Mouse (Mus musculus) monocyte, adult 5-6 weeks (primary cell): ENCODE measurements at regions not wholly inside any gene's neighbourhood (a gene's known extent, or its start where the extent isn't known, plus 50 kb on each side); places are given as distances from the start of the nearest gene placed in this dataset.
"Not testable (repeated sequence)": the region's sequence is repeated elsewhere in the genome, so short reads cannot be mapped to it uniquely, and the experiment has no call there.

Experiments used
- ATAC-seq: fragments of 153-309, 156-312 bp; replicated peaks from 2 replicates; pipeline ENCODE4 v1.8.0; 2017; ENCODE audit warnings: mild to moderate bottlenecking; ENCODE audit not compliant: low TSS enrichment, insufficient number of reproducible peaks, severe bottlenecking, poor library complexity, low FRiP score

- no peak for ATAC-seq
Measured at GRCm38 (mm10) chr13:7007091-7007490, 358.5 kb upstream of the Pfkp start.

DNA sequence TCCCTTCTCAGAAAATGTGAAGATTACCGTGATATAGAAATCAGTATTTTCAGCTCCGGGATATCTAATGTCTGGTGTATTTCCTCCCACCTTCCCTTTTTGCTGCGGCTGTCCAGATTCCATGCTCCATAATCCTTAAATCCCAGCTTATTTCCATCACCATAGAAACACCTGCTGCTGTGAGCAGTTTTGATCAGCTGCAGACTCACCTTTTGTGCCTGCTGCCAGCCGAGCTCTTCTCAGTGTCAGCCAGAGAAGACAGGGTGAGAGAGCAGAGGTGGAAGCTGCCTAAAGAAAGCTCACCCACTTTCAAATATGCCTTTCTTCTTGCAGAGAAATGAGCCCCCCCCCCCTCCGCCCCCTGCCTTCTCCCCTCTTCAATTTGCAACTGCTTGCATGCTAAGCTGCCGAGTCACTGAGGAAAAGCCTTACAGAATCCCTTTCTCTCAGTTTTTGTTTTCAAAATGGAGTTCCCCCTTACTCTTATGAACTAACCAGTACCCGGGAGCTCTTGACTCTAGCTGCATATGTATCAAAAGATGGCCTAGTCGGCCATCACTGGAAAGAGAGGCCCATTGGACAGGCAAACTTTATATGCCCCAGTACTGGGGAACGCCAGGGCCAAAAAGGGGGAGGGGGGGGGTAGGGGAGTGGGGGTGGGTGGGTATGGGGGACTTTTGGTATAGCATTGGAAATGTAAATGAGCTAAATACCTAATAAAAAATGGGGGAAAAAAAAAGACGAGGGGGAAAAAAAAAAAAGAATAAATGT is 350.1 kb upstream of the Pfkp start:
- not testable (repeated sequence) for ATAC-seq

GRCm38 (mm10) chr13:6998094-6998493 is 349.5 kb upstream of the Pfkp start:
- ATAC-seq: no peak

DNA sequence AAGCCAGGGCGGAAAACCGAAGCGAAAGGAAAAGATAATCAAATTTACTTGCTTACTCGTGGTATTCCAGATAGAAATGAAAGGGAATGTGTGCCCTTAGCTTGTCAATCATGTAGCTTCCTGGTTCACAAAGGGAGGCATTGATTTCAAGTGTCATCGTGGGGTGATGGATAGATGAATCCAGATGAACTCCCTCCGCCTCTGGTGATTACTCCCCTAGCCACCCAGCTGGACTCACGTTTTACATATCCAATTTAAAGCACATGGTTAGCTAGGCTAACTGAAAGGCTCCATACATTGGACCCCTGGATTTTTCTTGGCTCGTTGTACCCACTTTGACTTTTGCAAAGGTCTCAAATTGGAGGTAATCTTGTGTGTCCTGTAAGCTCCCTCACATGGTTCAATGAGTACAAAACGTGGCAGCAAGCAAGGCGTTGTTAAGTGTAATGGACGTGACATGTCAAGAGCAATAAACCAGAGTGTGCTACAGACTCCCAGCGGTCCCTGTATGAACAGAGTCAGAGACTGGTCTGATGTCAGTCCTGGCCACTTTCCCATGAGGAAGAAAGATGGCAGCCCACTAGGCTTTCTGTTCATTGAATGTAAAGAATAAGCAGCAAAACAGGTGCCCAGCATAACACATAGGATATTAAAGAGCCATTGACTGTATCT is 343.9 kb upstream of the Pfkp start:
- ATAC-seq: no peak

GRCm38 (mm10) chr13:6991714-6992113 is 343.1 kb upstream of the Pfkp start:
- ATAC-seq: no peak

- no peak for ATAC-seq
Measured at GRCm38 (mm10) chr13:6985012-6985996, 336.7 kb upstream of the Pfkp start.

- ATAC-seq: no peak
Measured at GRCm38 (mm10) chr13:6955713-6956112, 307.1 kb upstream of the Pfkp start.

DNA sequence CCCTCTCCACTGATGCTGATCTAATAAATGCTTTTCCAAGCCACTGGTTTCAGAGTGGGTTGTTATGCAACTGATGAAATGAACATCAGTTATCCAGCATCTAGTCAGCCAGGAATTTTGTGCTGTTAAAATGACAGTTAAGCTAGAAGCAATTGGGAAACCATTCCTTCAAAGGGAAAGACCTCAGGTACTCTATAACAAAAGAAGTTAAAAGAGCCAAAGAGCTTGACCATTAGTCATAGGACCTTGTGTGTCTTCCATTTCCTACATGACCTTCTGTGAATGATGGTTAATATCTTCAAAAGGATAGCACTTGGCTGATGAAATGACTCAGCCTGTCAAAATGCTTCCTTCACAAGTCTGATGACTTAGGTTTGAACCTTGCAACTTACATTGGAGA is 275.6 kb upstream of the Pfkp start:
- no peak for ATAC-seq

DNA sequence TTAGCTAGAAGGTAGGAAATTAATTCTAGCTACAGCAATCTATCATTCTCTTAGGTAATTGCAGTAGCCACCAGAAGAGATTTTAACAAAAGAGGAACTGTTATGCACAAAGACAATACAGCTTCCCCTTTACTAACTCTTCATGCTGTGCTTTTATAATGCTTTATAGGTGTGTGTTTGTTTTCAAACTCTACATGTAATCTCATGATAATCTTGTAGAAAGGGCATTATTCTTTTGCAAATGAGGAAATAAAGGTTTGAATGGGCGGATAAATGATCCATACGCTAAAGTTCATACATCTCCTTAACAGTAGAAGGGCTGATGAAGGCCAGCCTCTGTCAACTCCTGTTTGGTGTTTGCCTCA is 273.8 kb upstream of the Pfkp start:
- no peak for ATAC-seq

DNA sequence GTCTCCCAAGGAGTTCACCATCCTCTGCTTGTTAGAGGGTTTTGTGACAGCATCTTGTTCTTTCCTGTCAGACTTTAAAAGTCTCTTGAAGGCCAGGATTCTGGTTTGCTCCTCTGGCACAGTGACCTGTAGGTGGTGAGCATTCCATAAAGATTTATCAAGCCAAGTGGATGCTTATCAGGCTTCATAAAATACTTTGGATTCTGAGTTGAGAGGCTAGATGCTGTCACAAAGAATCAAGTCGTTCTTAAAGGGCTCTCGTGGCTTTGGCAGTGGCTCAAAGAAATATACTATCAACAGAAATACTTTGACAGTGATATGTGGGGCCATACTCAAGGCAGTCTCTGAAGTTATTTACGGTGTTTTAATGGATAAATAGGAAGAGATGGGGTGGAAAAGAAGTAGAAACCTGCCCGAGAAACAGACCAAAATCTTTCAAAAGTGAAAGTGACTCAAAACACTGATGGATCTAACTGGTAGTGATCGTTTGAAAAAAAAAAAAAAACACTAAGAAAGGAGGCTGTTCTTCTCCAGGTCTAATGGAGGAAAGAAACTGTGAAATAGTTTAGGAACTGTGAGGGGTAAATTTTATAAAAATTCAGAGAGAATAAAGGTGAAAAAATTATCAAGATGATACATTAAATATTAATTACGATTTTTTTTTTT is 273.2 kb upstream of the Pfkp start:
- ATAC-seq: no peak

- 0 out of 2 replicates have a peak, but pooled peaks have one; percentile 70 for ATAC-seq
Measured at GRCm38 (mm10) chr13:6906000-6906399, 257.4 kb upstream of the Pfkp start.

DNA sequence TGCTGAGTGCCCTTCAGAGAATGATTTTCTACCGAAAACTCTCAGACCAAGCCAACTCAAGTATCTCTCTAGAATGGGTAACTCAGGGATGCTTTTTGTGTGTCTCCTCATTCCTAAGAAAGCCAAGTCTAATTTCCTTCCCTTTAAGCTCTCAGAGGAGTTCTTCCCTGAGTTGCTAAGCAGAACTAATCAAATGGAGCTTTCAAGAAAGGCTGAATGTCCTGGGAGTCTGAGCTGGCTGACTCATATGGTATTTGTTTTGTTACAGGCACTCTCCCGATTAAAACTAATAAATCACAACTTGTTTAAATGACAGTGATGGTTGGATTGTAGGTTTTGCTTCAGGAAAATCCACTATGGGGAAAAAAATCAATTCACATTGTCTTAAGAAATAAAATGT is 253.1 kb upstream of the Pfkp start:
- no peak for ATAC-seq

DNA sequence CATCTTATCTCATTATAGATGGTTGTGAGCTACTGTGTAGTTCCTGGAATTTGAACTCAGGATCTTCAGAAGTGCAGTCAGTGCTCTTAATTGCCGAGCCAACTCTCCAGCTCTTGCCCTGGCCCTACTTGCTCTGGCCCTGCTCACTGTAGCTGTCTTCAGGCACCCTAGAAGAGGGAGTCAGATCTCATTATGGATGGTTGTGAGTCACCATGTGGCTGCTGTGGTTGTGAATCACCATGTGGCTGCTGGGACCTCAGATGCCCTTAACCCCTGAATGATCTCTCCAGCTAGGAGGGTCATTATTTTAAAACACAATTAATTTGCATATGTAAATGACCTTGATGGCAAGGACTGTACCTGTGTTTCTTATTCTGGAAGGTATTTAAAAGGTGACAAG is 249.1 kb upstream of the Pfkp start:
- ATAC-seq: no peak

DNA sequence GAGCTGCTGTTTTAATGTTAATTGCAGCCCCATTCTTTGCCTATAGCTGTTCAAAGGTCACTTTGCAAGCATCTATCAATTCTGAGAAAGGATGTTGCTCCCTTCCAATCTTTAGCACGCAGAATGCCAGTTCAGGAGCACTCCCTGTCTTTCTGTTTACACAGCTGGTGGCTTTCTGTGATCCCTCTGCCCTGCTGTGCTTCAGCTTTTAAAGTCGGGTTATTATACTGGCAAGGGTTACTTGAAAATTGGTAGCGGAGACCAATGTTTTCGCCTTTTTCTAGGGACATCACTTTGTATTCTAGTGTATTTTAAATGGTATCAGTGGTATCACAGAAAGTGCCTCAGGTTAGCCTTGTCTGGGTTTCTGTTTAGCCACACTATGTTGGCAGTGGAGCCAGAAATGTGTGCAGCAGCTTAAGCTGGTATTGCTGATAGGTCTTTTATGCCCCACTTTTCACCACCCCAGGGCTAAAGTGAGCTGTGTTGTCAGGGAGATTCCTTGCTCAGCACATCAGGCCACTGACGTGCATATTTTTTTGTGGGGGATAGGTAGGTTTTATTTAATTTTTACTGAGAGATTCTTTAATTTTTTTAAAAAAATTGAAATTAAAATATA is 243.0 kb upstream of the Pfkp start:
- no peak for ATAC-seq

DNA sequence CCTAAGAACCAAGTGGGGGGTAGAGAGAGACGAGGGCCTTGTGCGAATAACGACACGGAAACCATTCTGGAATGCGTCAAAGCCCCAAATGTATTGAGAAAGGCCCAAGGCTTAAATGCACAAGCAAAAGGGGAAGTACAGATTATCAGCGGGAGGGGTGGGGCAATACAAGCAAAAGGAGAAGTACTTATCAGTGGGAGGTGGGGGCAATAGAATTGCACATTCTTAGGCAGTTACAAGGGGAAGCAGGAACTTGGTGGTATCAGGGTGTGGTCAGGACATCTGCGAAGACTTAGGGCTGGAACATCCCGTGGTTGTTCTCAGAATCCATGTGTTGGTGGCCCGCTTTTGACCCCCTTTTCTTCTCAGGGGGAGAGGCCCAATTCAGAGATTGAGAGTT is 240.9 kb upstream of the Pfkp start:
- ATAC-seq: not testable (repeated sequence)

DNA sequence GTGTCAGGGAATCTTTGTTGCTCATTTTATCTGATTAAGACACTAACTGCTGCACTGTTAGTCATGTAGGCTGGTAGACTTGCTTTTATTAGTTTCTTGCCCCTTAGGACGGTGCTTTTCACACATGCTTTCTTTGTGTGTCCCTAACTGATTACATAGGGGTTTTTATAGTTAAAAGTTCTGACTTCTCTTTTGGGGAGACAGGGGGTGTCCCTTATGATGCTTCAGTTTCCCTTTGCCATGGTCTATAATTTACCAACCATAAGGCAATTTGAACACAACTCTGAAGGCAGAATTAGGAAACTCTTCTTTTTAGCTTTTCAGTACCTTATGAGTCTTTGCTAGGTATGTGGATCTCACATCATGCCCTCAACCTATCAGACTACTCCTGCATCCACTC is 239.8 kb upstream of the Pfkp start:
- 0 out of 2 replicates have a peak, but pooled peaks have one; percentile 24 for ATAC-seq

- ATAC-seq: no peak
Measured at GRCm38 (mm10) chr13:6877018-6877901, 228.7 kb upstream of the Pfkp start.
